Mouse (Mus musculus) brown adipose tissue, adult 24 weeks (tissue): ENCODE results near the gene Gpr50. TPM values are rescaled to one million over a fixed set of nuclear protein-coding genes. Genes with fewer than 3 reads are reported as not detected.

Experiments used
- polyA plus RNA-seq: library from polyadenylated mRNA; stranded (reverse); fragments of >200 nt; gene quantifications from 2 replicates; pipeline ENCODE4 v1.2.4, GENCODE M21; 2012; ENCODE audit not compliant: missing spikeins, insufficient read depth, insufficient read length

The Gpr50 gene
- polyA plus RNA-seq, 1 experiment = not detected

Other genes with a start within 250 kb of the Gpr50 start
- gene Cd99l2, start 170.8 kb upstream of the Gpr50 start, polyA plus RNA-seq = 35.0 and 51.5 TPM in 2 replicates
- gene Hmgb3, start 107.7 kb upstream of the Gpr50 start, polyA plus RNA-seq = 41.4 and 70.2 TPM in 2 replicates
- 53.7 and 63.9 TPM in 2 replicates for gene Vma21, start 152.3 kb downstream of the Gpr50 start, polyA plus RNA-seq